Mouse (Mus musculus) forebrain, embryonic 11.5 days (tissue): Measurements from ENCODE around the gene Irak1bp1. TPM values are rescaled to one million over a fixed set of nuclear protein-coding genes. Genes with fewer than 3 reads are reported as not detected.

ENCODE experiments used
- ATAC-seq: fragments of 200-750 bp; cut with Nextera tagmentation; replicated peaks from 2 replicates; pipeline ENCODE4 v1.8.0; 2017; ENCODE audit warnings: moderate TSS enrichment; ENCODE audit not compliant: low FRiP score
- DNase-seq: peaks from one replicate; pipeline ENCODE4 v3.0.0-alpha.2; 2017; ENCODE audit warnings: low spot score
- H3K27ac ChIP-seq: fragments of 300-500 bp; sonication (generic); 2 replicates; pipeline ENCODE4 v1.5.1; 2014; ENCODE audit warnings: low read depth, low read length
- H3K27me3 ChIP-seq: fragments of 300-500 bp; sonication (generic); 2 replicates; pipeline ENCODE4 v1.6.1; 2014; ENCODE audit warnings: mild to moderate bottlenecking, low read length, mixed read lengths; ENCODE audit not compliant: control insufficient read depth, insufficient read depth
- H3K36me3 ChIP-seq: fragments of 300-500 bp; sonication (generic); 2 replicates; pipeline ENCODE4 v1.6.1; 2014; ENCODE audit warnings: mild to moderate bottlenecking, low read length, moderate library complexity, mixed read lengths; ENCODE audit not compliant: control insufficient read depth, insufficient read depth
- H3K4me1 ChIP-seq: fragments of 300-500 bp; sonication (generic); replicated peaks from 2 replicates; pipeline ENCODE4 v1.6.1; 2014; ENCODE audit warnings: low read length, mixed read lengths; ENCODE audit not compliant: control insufficient read depth, insufficient read depth
- H3K4me2 ChIP-seq: fragments of 300-500 bp; sonication (generic); 2 replicates; pipeline ENCODE4 v1.6.1; 2014; ENCODE audit warnings: low read depth, mild to moderate bottlenecking, low read length, moderate library complexity, mixed read lengths; ENCODE audit not compliant: severe bottlenecking
- H3K4me3 ChIP-seq: fragments of 300-500 bp; sonication (generic); 2 replicates; pipeline ENCODE4 v1.5.1; 2014; ENCODE audit warnings: low read depth, low read length
- H3K9ac ChIP-seq: fragments of 300-500 bp; sonication (generic); 2 replicates; pipeline ENCODE4 v1.6.1; 2014; ENCODE audit warnings: low read length
- H3K9me3 ChIP-seq: fragments of 300-500 bp; sonication (generic); 2 replicates; pipeline ENCODE4 v1.6.1; 2016; ENCODE audit warnings: low read length, mixed read lengths; ENCODE audit not compliant: control insufficient read depth
- WGBS: fragments of 180-500 bp; shearing (Covaris S2); extraction: QIAGEN DNeasy Blood & Tissue Kit; methylation state at CpG from one replicate; pipeline ENCODE4 v1.1.7; 2014; 5-methylcytosine and 5-hydroxymethylcytosine counted together
- polyA plus RNA-seq: library from polyadenylated mRNA; unstranded; fragments of >200 nt; fragmentation: Nextera tagmentation; extraction: Ambion mirVana; gene quantifications from 2 replicates; pipeline ENCODE4 v1.2.1, GENCODE M21; 2014

Gene Irak1bp1
- polyA plus RNA-seq = 35.6 and 36.4 TPM in 2 replicates

- 16% methylated on average over 20 of the region's 20 CpGs for WGBS
- Histone ChIP-seq H3K4me1 (no peaks in the 10 kb centered on the region), H3K4me3 (peak within 1 kb of the TSS; percentile 71)
Measured at GRCm38 (mm10) chr9:82829007-82829689, at the start of gene Irak1bp1. Gene Irak1bp1, plus strand, starts transcription at chr9:82829540.

DNA sequence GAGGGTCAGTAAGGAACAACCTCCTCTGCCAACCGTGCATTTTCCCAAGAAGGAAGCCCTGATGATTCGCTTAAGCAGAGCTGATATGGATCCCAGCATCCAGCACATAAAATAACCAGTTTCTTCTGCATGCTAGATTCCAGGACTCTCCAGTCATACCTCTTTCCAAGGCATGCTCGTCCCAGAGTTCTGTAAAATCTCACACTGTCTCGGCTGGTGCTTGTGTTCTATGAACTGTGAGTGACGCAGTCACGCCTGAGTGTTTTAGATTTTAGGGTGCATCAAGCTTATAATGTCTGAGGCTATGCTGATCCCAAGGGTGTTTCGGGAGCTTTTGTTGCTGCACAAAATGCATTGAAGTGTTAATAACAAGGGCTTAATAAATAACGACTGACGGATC, 41.0 kb upstream of the Irak1bp1 start:
- ATAC-seq (peak; percentile 53; the same call in 1 of the 2 replicates), DNase-seq (no peak)
- no peaks in the 10 kb centered on the region for H3K27me3 ChIP-seq
- no peak overlapping the region for H3K4me3 ChIP-seq
- H3K4me1 ChIP-seq = no peaks in the 10 kb centered on the region
- H3K27ac ChIP-seq = no peak overlapping the region
- WGBS = 50% methylated on average over 9 of the region's 9 CpGs
- no peak overlapping the region for H3K4me2 ChIP-seq
- no peaks in the 10 kb centered on the region for H3K36me3 ChIP-seq
- H3K9ac ChIP-seq = no peak overlapping the region
- no peaks in the 10 kb centered on the region for H3K9me3 ChIP-seq

More at GRCm38 (mm10) chr9:82829007-82829689, at the start of gene Irak1bp1:
- H3K9me3 ChIP-seq = no peaks in the 10 kb centered on the region
- H3K27ac ChIP-seq = peak within 1 kb of the TSS; percentile 85
- ATAC-seq = peak; percentile 22; the same call in 1 of the 2 replicates
- peak within 1 kb of the TSS; percentile 77 for H3K4me2 ChIP-seq
- H3K36me3 ChIP-seq = no peaks in the 10 kb centered on the region
- H3K9ac ChIP-seq = peak within 1 kb of the TSS; percentile 88
- DNase-seq = no peak
- H3K27me3 ChIP-seq = no peaks in the 10 kb centered on the region

DNA sequence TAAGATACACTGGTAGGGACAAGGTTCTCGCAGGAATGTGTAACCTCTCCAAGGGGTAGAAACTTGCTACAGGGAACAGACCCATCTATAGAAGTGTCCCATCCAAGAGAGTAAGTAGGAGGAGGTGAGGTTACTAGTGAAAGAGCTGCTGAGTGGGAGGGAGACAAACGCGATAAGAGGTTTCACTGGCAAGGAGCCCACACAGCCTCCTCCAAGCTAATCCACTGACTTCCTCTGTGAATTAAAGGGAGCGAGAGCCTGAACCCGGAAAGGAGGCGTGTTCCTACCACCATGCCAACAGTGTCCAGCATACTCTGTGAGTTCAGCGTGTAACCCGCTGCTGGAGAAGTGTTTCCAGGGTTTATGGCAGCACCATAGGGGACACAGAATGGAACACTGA, 29.0 kb upstream of the Irak1bp1 start:
- Histone ChIP-seq H3K4me1 (no peaks in the 10 kb centered on the region), H3K27me3 (no peaks in the 10 kb centered on the region), H3K9me3 (no peaks in the 10 kb centered on the region), H3K4me3 (no peak overlapping the region), H3K9ac (no peak overlapping the region), H3K4me2 (no peak overlapping the region), H3K36me3 (no peaks in the 10 kb centered on the region), H3K27ac (no peak overlapping the region)
- no peak for ATAC-seq
- no peak for DNase-seq
- 86% methylated on average over 8 of the region's 8 CpGs for WGBS

- DNase-seq (no peak), ATAC-seq (peak; percentile 91)
- Histone ChIP-seq H3K4me3 (no peak overlapping the region), H3K4me2 (no peak overlapping the region), H3K4me1 (peaks cover 2% of the 10 kb centered on the region; the same call in 1 of the 2 replicates), H3K27me3 (no peaks in the 10 kb centered on the region), H3K9me3 (no peaks in the 10 kb centered on the region), H3K9ac (no peak overlapping the region), H3K36me3 (no peaks in the 10 kb centered on the region), H3K27ac (no peak overlapping the region)
- 0% methylated on average over 1 of the region's 1 CpGs for WGBS
Measured at GRCm38 (mm10) chr9:82807129-82807528, 22.2 kb upstream of the Irak1bp1 start.

GRCm38 (mm10) chr9:82807635-82808034, 21.7 kb upstream of the Irak1bp1 start:
- Histone ChIP-seq H3K4me3 (no peak overlapping the region), H3K4me2 (no peak overlapping the region), H3K27ac (no peak overlapping the region), H3K9ac (no peak overlapping the region), H3K4me1 (peaks cover 2% of the 10 kb centered on the region; the same call in 1 of the 2 replicates), H3K9me3 (no peaks in the 10 kb centered on the region), H3K27me3 (no peaks in the 10 kb centered on the region), H3K36me3 (no peaks in the 10 kb centered on the region)
- WGBS = 20% methylated on average over 5 of the region's 5 CpGs
- DNase-seq (peak; percentile 54), ATAC-seq (peak; percentile 47)

DNA sequence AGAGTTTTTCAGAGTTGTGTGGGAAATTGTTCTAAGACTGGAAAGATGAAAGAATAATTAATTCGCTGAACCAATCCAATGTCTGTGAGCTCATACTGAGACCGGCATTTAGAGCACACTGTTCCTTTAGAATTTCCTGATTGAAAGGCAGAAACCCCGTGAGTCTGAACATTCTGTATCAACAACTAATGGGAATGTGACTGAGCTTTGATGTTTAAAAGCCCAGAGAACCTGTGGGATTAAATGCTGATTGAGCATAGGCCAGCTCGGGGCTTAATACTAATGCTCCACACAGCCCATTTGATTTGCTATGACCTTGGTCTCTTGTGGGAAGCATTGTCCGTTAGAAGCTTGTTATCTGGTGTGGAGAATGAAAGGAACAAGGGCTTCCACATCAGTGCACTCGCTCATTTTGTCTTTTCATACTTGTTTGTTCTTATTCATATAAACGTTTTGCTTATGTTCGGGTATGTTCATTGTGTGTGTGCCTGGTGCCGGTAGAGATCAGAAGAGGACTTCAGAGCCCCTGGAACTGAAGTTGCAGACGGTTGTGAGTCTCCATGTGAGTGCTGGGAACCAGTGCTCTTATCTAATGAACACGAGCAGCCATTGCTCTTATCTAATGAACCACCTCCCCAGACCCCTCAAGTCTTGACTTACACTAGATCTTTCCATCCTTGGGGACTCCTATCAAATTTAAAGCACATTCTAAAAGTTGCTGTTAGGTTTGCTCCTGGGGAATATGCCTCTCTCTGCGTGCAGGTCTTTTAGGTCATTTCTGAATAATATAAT, 17.0 kb upstream of the Irak1bp1 start:
- Histone ChIP-seq H3K4me2 (no peak overlapping the region), H3K9me3 (no peaks in the 10 kb centered on the region), H3K9ac (no peak overlapping the region), H3K36me3 (no peaks in the 10 kb centered on the region), H3K4me3 (no peak overlapping the region), H3K27me3 (no peaks in the 10 kb centered on the region), H3K4me1 (0 out of 2 replicates have a peak, but pooled peaks cover 2% of the 10 kb centered on the region), H3K27ac (peak overlapping the region; percentile 13; the same call in 1 of the 2 replicates)
- 31% methylated on average over 12 of the region's 12 CpGs for WGBS
- ATAC-seq = peak; percentile 77
- no peak for DNase-seq

GRCm38 (mm10) chr9:82814536-82814935, 14.8 kb upstream of the Irak1bp1 start:
- Histone ChIP-seq H3K4me1 (no peaks in the 10 kb centered on the region), H3K9me3 (no peaks in the 10 kb centered on the region), H3K27ac (no peak overlapping the region), H3K4me3 (no peak overlapping the region), H3K4me2 (no peak overlapping the region), H3K27me3 (no peaks in the 10 kb centered on the region), H3K36me3 (no peaks in the 10 kb centered on the region), H3K9ac (no peak overlapping the region)
- DNase-seq (no peak), ATAC-seq (no peak)
- WGBS = 65% methylated on average over 3 of the region's 3 CpGs

GRCm38 (mm10) chr9:82815257-82815785, 14.0 kb upstream of the Irak1bp1 start:
- Histone ChIP-seq H3K9me3 (no peaks in the 10 kb centered on the region), H3K27me3 (no peaks in the 10 kb centered on the region), H3K27ac (no peak overlapping the region), H3K4me2 (no peak overlapping the region), H3K36me3 (no peaks in the 10 kb centered on the region), H3K9ac (no peak overlapping the region), H3K4me3 (no peak overlapping the region), H3K4me1 (no peaks in the 10 kb centered on the region)
- ATAC-seq (no peak), DNase-seq (no peak)
